Mouse (Mus musculus): ENCODE measurements around the gene D7Ertd443e.

DNA sequence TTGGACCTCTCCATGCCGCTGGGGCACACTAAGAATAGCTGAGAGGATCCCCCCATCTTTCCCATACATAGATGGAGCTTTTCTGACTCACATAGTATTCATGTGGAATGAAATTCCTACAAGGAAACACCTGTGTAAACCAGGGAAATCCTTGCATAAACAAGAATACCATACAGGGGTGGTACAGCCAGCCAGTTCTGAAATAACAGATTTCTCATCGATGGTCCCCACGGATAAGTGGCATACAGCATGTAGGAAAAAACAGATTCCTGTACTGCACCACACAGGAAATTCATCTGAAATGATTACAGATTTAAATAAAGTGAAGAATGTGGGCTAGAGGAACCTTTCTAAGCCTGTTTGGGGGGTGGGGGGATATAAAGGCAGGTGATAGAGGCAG lies 49.5 kb downstream of the D7Ertd443e start:
- TF ChIP-seq POLR2A (IDR thresholded peaks at IDR 0.05; ENCODE audit: low read depth, low read length) (no peak), CTCF (IDR thresholded peaks at IDR 0.05; ENCODE audit: borderline replicate concordance, insufficient read depth, low read length) (no peak)
